Mouse (Mus musculus): ENCODE measurements at regions not wholly inside any gene's neighbourhood (a gene's known extent, or its start where the extent isn't known, plus 50 kb on each side); places are given as distances from the start of the nearest gene placed in this dataset.

GRCm38 (mm10) chr10:17075147-17075546 is 647.9 kb upstream of the Cited2 start:
- DNase-seq (ENCODE audit: extremely low spot score): no peak

DNA sequence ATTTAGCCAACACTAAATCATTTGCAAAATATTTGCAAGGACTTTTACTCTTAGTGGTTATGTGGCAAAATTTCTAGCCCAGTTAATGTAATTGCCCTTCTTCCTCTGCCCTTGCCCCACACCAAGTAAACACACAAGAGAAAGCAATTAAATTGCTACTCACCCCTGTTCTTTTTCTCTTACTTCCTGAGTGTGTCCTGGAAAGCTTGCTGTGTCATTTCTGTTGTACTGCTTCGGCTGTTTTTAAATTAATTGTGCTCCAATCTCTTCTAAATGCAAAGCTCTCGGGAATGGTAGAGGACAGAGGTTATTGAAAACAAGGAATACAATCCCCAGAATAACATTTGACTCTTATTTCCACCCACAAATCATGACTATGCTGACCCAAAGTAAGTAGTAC is 647.4 kb upstream of the Cited2 start:
- peak; percentile 13 for DNase-seq (ENCODE audit: extremely low spot score)

DNA sequence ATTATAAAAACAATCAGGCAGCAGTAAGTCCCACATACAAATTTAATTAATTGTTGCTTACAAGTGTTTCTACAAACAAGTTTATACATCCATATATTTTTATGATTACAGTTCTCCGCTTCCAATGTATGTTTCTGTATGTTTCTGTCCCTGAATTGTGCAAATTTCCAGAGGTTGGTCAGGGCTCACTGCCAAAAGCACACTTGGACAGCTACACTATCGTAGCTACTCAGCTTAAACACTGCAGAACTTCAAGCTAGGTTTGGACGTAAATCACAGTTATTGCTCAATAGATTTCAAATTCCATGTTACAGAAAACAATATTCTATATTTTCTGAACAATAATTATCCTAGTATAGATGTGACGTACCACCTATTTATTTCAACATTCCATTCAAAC is 646.8 kb upstream of the Cited2 start:
- DNase-seq (ENCODE audit: extremely low spot score): no peak

DNA sequence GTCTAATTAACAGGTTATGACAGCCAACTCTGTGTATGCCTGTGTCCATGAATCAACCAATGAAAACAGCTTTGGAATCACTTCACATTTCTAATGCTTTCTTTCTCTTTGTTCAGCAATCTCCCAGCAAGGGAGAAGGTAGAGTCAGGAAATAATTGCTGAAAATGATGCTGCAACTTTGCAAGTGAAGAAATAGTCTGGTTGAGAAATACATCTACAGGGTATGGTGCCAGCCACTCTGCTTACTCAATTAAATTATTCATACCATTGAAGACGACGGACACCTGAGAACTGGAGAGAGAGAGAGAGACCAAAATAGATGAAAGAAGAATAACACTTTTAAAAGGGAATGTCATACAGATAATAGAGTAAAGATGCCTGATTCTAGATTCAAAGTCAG is 645.4 kb upstream of the Cited2 start:
- DNase-seq (ENCODE audit: extremely low spot score): no peak

DNA sequence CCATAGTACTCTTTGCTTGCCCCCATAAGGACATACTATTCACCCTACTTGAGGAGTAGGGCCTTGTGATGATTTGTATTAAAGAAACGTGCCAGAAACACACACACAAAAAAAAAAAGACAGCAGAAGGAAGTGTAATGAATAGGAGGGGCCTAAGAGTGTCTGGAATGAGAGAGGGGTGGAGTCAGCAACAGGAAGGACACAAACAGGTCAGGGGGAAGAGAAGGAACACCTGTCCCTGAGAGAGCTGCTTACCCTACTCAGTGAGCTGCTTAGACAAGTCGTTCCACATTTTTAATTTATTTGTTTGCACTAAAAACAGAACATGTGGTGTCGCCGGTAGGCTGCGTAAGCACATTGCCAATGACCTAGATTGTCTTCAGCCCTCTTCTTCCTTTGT is 642.2 kb upstream of the Cited2 start:
- no peak for DNase-seq (ENCODE audit: extremely low spot score)

GRCm38 (mm10) chr10:17082926-17083325 is 640.1 kb upstream of the Cited2 start:
- DNase-seq (ENCODE audit: extremely low spot score): no peak

- DNase-seq (ENCODE audit: extremely low spot score): peak; percentile 49
Measured at GRCm38 (mm10) chr10:17102065-17102464, 621.0 kb upstream of the Cited2 start.

GRCm38 (mm10) chr10:17103416-17103815 is 619.6 kb upstream of the Cited2 start:
- no peak for DNase-seq (ENCODE audit: extremely low spot score)

DNA sequence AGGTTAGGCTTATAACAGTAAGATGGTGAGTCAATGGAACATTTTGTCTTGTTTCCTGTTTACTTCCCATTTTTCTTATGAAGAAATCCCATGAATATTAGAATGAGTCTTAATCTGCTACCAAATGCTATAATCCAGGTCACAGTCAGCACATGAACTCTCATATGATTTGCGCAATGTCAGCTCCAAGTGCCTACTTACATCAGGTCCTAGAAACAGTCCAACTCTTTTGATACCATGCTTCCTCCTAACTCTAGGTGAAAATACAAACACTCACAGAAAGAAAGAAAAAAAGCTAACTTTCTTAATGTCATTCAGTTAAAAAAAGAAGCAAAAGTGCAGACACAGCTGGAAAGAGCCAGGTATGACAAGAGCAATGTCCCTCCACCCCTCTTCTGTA is 616.2 kb upstream of the Cited2 start:
- DNase-seq (ENCODE audit: extremely low spot score): no peak

DNA sequence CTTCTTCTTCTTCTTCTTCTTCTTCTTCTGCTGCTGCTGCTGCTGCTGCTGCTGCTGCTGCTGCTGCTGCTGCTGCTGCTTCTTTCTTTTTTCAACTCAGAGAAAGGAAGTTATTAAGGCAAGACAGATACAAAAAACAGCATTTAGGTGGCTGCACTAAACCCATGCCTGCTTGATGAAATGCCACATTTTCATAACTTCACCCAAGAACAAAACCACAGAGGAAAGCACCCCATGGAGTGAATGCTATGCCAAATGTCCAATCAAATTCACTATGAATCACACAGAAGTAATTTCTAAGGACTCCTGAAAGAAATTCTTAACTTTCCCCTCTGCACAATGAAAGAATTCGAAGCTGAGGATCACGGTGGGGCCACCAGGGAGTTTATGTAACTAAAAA is 611.9 kb upstream of the Cited2 start:
- no peak for DNase-seq (ENCODE audit: extremely low spot score)

GRCm38 (mm10) chr10:17114805-17115204 is 608.2 kb upstream of the Cited2 start:
- DNase-seq (ENCODE audit: extremely low spot score): no peak

GRCm38 (mm10) chr10:17129391-17130163 is 593.4 kb upstream of the Cited2 start:
- no peak for DNase-seq (ENCODE audit: extremely low spot score)

DNA sequence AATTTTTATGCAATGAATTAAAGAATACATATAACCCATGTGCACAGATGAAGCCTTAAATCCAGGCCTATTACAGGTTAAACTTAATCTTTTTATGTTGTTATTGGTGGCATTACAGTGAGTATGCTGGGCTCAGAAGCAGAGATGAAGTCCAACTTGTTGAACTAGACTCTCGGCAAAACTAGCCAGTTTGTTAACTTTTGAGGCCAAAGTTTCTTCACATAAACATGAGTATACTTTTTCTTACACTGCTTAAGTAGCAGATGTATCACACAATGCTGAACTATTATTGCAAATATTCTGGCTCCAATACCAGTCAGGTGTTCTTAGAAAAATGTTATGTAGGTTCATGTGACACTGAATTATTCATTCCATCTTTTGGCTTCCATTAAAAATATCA is 592.4 kb upstream of the Cited2 start:
- DNase-seq (ENCODE audit: extremely low spot score): no peak

DNA sequence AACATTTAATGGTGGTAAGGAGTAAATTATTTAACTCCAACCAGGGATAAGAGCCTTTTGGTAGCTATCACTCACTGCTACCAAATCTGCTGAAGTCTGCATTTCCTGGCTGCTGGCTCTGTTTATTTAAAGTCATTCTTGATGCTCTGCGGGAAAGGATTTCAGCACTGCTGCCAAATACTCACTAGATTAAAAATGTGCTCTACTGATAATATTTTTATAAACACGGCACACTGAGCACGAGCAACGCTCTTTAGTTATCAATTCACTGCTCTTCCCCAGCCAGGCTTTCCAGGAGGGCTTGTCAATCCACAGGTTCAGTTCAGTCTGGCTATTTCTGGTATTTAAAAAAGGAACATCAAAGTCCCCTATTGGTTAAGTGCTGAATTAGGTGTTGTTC is 591.3 kb upstream of the Cited2 start:
- DNase-seq (ENCODE audit: extremely low spot score): no peak

DNA sequence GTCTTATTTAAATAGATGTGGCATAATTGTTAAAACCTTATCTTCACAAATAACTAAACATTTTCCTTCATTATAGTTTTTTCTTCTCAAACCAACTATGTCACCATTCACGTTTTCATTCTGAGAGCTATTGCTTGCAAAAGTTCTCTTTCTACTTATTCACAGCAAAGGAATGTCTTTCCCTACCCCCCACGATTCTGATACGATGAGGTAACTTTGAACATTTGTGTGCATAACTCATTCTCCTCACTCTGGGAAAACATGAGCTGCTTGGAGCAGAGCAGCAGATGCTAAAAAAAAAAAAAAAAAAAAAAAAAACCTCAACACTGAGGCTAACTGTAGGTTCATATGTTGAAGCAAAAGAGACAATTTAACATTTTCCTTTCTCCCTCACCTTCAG is 547.6 kb upstream of the Cited2 start:
- no peak for DNase-seq (ENCODE audit: extremely low spot score)

DNA sequence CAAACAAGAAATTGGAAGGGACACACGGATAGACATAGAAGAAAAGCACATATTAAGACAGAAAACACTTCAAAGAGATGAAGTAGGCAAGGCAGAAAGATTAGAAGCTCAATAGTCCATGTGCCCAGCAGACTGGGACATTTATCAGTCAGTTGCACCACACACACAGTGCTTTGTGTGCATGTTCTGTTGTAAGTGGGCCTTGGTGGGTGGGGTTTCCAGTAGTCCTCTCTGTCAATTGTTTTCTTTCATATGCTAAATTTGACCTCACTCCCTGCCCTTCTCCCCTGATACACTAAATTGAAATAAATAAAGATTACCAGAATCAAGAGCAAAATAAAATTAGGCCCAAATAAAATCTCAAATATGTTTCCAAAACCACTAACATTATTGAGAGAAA is 546.0 kb upstream of the Cited2 start:
- no peak for DNase-seq (ENCODE audit: extremely low spot score)

DNA sequence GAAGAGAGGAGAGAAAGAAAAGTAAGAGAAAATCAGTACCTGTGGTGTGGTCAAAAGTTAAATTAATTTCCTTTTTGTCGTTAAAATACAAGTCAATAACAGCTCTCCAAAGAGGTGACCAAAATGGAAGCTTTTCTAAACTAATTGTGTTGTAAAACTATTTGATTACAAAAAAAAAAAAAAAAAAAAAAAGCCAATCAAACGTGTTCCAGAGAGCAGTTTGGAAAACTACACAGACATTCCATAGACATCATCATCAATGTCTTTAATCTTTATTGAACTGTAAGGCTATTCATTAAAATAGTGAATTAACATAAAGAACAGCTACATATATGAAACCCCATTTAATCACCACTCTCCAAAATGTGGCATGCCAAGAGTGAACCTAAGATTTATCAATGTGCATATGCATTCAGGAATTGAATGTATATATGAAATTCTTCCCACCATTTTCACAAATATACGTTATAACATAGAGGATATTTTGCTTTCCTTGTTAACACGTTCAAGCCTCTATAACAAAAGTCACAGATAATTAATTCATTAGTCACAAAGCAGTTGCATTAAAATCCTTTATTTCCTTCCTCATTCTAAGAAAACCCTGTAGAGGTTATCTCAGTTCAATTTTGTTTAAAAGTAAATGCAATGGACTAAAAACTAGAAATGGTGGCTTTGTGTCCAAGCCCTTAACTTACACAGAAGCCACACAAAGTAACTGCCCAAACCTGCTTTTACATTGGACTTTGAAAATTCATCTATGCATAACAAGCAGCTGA is 545.3 kb upstream of the Cited2 start:
- DNase-seq (ENCODE audit: extremely low spot score): no peak

DNA sequence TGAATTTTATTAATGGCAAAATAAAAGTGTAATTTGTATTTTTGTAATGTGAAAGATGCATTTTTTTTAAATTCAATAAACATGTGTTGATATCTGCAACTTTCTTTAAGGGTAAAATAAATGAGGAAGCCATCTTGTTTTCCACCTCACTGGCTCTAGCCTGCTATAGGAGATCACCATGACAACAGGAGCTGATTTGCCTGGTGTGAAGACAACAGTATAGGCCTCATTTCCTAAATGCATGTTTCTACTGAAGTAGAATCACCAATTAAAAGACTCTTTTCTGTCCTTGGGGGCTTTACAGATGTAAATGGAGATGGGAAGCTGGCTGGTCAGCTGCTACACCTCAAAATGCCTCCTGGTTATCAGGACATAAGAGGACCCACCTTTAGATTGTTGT is 544.4 kb upstream of the Cited2 start:
- DNase-seq (ENCODE audit: extremely low spot score): no peak

DNA sequence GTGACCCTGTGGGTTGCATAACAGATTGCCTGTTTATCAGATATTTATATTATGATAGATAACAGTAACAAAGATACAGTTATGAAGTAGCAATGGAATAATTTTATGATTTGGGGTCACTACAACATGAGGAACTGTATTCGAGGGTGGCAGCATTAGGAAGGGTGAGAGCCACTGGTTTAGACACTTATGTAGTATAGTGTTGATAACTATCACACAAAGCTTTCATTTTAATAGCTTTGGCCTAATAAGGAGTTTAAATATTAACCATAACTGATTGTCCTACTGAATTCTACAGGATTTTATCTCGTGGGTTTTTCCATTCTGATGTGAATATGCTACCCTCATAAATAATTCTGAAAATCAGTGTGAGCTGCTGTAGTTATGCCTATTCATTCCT is 538.6 kb upstream of the Cited2 start:
- DNase-seq (ENCODE audit: extremely low spot score): no peak

DNA sequence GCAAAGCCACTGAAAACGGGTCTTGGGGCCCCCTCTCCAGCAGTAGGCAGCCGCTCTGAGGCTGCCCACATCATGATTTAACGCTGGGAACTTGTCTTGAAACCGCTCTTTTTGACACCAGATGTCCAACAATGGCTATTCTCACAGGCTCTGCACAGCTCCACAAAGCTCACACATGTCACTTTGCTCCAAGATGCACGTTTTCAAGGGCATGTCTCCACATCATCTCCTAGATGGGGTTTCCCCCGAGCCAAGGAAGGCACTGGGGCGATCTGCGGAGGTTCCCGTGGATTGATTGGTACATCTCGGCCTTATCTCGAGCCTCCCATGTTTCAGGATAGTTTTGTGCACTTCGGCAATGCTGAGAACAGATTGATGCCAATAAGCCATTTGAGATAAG is 526.8 kb upstream of the Cited2 start:
- peak; percentile 39 for DNase-seq (ENCODE audit: extremely low spot score)

- DNase-seq (ENCODE audit: extremely low spot score): no peak
Measured at GRCm38 (mm10) chr10:17196636-17197035, 526.4 kb upstream of the Cited2 start.

DNA sequence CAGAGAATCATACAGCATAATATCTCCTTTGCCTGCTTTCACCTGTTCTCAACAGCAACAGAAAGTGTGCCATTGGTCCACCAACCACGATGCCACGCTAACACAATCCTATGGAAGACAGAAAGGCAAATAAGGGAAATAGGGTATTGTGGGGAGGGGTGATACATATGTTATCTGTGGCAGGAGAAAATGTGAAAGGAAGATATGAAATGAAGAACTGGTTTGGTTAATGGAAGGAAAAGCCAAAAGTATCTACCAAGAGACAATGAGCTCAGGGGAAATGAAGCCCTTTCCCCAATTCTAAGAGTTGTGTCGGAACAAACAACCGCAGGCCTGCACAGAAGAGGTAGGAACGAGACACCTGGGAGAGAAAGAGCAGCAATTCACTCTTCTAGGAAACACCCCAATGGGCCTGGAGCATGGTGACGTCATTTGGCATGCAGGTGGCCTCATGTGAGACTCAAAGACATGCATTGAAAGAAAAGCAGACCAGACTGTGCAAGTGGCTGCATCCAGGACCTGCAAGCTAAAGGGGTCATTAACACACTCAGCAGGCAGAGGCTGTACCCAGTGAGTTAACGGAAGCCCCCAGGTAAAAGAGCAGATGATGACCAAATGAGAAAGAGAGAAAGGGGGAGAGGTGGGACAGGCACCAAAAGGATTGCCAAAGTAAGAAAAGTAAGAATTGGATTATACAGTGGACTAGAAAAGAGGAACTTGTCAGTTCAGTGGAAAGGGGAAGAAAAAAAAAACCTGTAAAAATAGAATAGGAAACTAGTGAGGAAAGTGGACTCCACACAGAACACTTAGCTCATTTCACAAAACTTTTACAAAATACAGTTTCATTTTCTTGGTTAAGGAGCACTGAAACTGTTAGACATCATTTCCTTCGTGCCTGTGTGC is 522.2 kb upstream of the Cited2 start:
- DNase-seq (ENCODE audit: extremely low spot score): no peak

GRCm38 (mm10) chr10:17201427-17201745 is 521.6 kb upstream of the Cited2 start:
- no peak for DNase-seq (ENCODE audit: extremely low spot score)
